Mouse (Mus musculus) cortical plate, adult 2 months (tissue): Measurements from ENCODE around the gene Ttc7.

Source experiments
- CTCF ChIP-seq: fragments of 200-500 bp; IDR thresholded peaks from 2 replicates; pipeline ENCODE4 v1.5.1; 2011; ENCODE audit warnings: mild to moderate bottlenecking, control low read depth, low read length; ENCODE audit not compliant: insufficient read depth; ENCODE audit errors: extremely low read depth
- POLR2A ChIP-seq: fragments of 200-500 bp; IDR thresholded peaks from 2 replicates; pipeline ENCODE4 v1.6.1; 2011; ENCODE audit warnings: mild to moderate bottlenecking, low read length, control low read depth; ENCODE audit not compliant: insufficient read depth; ENCODE audit errors: extremely low read depth

DNA sequence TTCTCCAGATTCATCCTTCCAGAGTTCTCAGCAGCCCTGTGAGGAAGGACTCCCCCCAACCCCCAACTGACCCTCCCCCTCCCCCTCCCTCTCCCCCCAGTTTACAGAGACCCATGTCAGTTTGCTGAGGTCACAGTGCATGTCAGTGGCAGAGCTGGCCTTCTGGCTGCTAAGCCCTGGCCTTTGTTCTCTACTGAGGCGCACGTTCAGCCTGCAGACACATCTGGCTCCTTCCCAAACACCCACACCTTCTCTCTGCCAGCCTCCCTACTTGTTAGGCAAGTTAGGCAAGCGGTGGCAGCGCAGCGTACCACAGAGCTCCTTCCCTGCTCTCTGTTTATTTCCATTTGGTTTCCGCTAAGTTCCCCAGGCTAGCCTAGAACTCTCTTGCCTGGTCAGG is 94.8 kb downstream of the Ttc7 start:
- TF ChIP-seq POLR2A: no peak
- no peak for TF ChIP-seq CTCF
